Mouse (Mus musculus): Measurements from ENCODE around the gene Clpsl2. TPM values are rescaled to one million over a fixed set of nuclear protein-coding genes. Genes with fewer than 3 reads are reported as not detected.

Gene Clpsl2
- polyA plus RNA-seq, 1 experiment from 2014 or later: not detected

DNA sequence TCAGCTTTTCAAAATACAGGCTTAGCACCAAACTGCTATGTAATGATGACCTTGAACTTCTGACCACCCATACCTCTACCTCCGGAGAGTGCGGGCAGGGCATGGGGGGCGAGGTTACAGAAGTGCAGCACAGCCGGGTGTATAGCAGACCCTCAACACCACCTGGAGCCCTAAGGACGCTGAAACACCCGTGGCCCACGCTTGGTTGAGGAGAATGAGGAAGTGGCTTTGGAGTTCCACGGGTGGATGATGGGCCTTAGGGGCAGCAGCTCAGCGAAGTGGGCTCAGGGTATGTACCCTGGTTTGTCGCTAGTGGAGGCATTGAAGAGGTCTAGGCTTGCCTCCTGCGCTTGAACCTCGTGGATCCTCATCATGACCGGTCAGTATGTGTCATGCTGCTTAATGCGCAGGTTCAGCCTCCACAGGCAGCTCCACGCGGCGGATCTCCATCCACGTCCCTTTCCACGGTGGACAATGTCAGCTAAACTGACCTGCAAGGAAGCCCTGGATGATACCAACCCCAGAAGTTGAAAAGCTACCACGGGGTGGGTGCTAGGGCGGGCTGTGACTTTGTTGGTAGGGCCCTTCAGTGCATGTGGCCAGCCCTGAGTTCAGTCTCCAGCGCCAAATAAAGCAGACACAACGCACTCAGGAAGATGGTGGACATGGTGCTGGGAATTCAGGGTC, 25.1 kb upstream of the Clpsl2 start:
- DNase-seq (ENCODE audit: low spot score) (no peak), ATAC-seq (ENCODE audit: low read depth) (no peak)
- Histone ChIP-seq H3K36me3 (ENCODE audit: control insufficient read depth, insufficient read depth, low read length) (no peaks in the 10 kb centered on the region), H3K4me1 (ENCODE audit: control insufficient read depth, insufficient read depth, low read length) (peaks cover 15% of the 10 kb centered on the region), H3K4me2 (ENCODE audit: low read depth, low read length) (peak overlapping the region; percentile 96), H3K4me3 (ENCODE audit: low read depth, low read length) (peak overlapping the region; percentile 72; the same call in 1 of the 2 replicates), H3K27ac (replicated peaks; ENCODE audit: low read depth, low read length) (no peak overlapping the region), H3K27me3 (replicated peaks; ENCODE audit: control insufficient read depth, insufficient read depth, low read length) (no peaks in the 10 kb centered on the region), H3K9ac (ENCODE audit: low read depth, low read length) (no peak overlapping the region), H3K9me3 (ENCODE audit: control insufficient read depth, low read length) (no peaks in the 10 kb centered on the region)
- WGBS: 79% methylated on average over 23 of the region's 23 CpGs

DNA sequence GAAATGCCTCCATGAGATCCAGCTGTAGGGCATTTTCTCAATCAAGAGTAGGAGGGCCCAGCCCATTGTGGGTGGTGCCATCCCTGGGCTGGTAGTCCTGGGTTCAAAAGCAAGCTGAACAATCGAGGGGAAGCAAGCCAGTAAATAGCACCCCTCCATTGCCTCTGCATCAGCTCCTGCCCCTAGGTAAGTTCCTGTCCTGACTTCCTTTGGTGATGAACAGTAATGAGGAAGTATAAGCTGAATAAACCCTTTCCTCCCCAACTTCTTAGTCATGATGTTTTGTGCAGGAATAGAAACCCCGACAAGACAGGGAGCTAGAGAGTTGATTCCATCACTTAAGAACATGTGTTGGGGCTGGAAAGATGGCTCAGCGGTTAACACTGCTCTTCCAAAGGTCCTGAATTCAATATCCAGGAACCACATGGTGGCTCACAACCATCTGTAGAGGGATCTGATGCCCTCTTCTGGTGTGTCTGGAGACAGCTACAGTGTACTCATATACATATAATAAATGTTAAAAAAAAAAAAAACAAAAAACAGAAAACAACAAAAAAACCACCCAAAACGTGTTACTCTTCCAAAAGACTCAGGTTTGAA, 24.3 kb upstream of the Clpsl2 start:
- no peak overlapping the region for H3K9ac ChIP-seq (ENCODE audit: low read depth, low read length)
- H3K4me3 ChIP-seq (ENCODE audit: low read depth, low read length): no peak overlapping the region
- H3K4me1 ChIP-seq (ENCODE audit: control insufficient read depth, insufficient read depth, low read length): peaks cover 14% of the 10 kb centered on the region
- H3K27ac ChIP-seq (replicated peaks; ENCODE audit: low read depth, low read length): no peak overlapping the region
- H3K27me3 ChIP-seq (replicated peaks; ENCODE audit: control insufficient read depth, insufficient read depth, low read length): no peaks in the 10 kb centered on the region
- H3K9me3 ChIP-seq (ENCODE audit: control insufficient read depth, low read length): no peaks in the 10 kb centered on the region
- no peak overlapping the region for H3K4me2 ChIP-seq (ENCODE audit: low read depth, low read length)
- ATAC-seq (ENCODE audit: low read depth) (no peak), DNase-seq (ENCODE audit: low spot score) (no peak)
- WGBS: 66% methylated on average over 4 of the region's 4 CpGs
- H3K36me3 ChIP-seq (ENCODE audit: control insufficient read depth, insufficient read depth, low read length): no peaks in the 10 kb centered on the region

DNA sequence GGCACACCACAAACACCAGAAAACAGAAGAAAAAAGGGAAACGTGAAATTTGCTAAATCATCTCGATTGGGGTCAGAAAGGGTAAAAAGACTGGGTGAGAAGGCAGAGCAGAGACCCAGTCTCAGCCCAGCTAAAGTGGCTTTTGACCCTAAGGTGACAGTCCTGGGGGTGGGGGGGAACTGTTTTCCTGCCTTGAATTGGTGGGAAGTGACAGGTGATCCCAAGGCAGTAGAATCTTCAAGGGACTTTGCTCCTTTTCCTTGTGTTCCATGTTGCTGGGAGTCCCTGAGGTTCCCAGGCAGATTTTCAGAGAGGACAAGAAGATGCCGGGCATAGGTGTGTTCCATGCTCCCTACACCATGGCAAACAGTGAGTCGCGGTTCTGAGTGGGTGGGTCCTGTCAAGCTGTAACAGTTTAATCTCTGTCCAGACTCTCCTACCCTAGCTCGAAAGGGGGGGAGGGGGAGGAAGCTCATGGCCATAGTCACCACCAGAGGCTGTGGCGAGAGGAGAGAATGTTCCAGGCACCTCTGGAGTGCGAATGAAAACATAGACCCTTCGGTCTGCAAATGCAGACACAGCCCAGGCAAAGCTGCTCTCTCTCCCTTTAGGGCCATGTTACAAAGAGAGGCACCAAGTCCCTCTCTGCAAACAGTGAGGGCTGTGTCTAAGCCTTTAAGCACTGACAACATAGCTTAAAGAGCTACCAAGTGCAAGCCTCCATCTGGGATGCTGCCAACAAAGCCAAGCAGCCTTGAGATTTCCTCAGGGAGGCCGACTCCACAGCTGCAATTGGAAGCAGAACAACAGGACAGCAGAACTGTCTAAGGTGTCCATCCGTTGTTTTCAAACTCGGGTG, 21.8 kb upstream of the Clpsl2 start:
- H3K4me3 ChIP-seq (ENCODE audit: low read depth, low read length): 0 out of 2 replicates have a peak overlapping the region, but pooled peaks have one; percentile 2
- 31% methylated on average over 12 of the region's 12 CpGs for WGBS
- peak overlapping the region; percentile 36 for H3K4me2 ChIP-seq (ENCODE audit: low read depth, low read length)
- peak overlapping the region; percentile 48; the same call in 1 of the 2 replicates for H3K27ac ChIP-seq (replicated peaks; ENCODE audit: low read depth, low read length)
- 0 out of 2 replicates have a peak overlapping the region, but pooled peaks have one; percentile 25 for H3K9ac ChIP-seq (ENCODE audit: low read depth, low read length)
- no peaks in the 10 kb centered on the region for H3K36me3 ChIP-seq (ENCODE audit: control insufficient read depth, insufficient read depth, low read length)
- peak; percentile 85 for DNase-seq (ENCODE audit: low spot score)
- no peaks in the 10 kb centered on the region for H3K27me3 ChIP-seq (replicated peaks; ENCODE audit: control insufficient read depth, insufficient read depth, low read length)
- no peak for ATAC-seq (ENCODE audit: low read depth)
- no peaks in the 10 kb centered on the region for H3K9me3 ChIP-seq (ENCODE audit: control insufficient read depth, low read length)
- peaks cover 9% of the 10 kb centered on the region for H3K4me1 ChIP-seq (ENCODE audit: control insufficient read depth, insufficient read depth, low read length)

DNA sequence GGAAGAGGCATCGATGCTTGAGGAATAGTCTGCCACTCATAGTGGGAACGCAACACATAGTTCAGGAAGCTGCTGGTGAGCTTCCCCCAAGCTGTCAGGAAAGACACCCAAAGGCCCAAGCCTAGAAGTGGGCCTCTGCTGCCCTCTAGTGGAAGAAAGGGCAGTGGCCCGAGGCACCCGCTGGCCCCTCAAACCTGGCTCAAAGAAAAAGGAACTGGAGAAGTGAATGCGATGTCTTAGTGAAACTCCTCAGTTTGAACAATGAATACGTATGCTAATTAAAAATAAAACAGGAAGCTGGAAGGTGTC, 21.2 kb upstream of the Clpsl2 start:
- peak; percentile 74 for ATAC-seq (ENCODE audit: low read depth)
- Histone ChIP-seq H3K9ac (ENCODE audit: low read depth, low read length) (no peak overlapping the region), H3K4me2 (ENCODE audit: low read depth, low read length) (peak overlapping the region; percentile 36)

DNA sequence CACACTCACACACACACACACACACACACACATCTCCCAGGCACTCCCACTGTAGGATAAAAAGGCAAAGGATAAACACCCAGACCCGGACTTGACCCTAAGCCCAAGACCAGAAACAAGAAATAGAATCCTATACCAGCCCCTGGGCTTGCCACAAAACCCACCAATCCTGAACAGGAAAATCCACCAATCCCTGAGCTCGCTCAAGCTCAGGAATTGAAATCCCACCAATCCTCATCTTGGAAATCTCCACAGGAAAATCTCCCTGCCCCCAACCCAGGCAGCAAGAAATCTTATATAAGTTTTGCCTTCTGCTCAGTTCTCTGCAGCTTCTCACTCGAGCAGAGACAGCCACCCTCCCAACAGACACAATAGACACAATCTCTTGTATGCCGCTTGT, 20.1 kb upstream of the Clpsl2 start:
- no peak overlapping the region for H3K4me3 ChIP-seq (ENCODE audit: low read depth, low read length)
- H3K27ac ChIP-seq (replicated peaks; ENCODE audit: low read depth, low read length): no peak overlapping the region
- DNase-seq (ENCODE audit: low spot score) (no peak), ATAC-seq (ENCODE audit: low read depth) (no peak)
- no peak overlapping the region for H3K4me2 ChIP-seq (ENCODE audit: low read depth, low read length)
- WGBS: 57% methylated on average over 4 of the region's 4 CpGs
- no peaks in the 10 kb centered on the region for H3K9me3 ChIP-seq (ENCODE audit: control insufficient read depth, low read length)
- H3K36me3 ChIP-seq (ENCODE audit: control insufficient read depth, insufficient read depth, low read length): no peaks in the 10 kb centered on the region
- H3K27me3 ChIP-seq (replicated peaks; ENCODE audit: control insufficient read depth, insufficient read depth, low read length): no peaks in the 10 kb centered on the region
- H3K4me1 ChIP-seq (ENCODE audit: control insufficient read depth, insufficient read depth, low read length): peaks cover 8% of the 10 kb centered on the region
- H3K9ac ChIP-seq (ENCODE audit: low read depth, low read length): no peak overlapping the region

More for the DNA sequence above, 21.2 kb upstream of the Clpsl2 start:
- Histone ChIP-seq H3K36me3 (ENCODE audit: control insufficient read depth, insufficient read depth, low read length) (no peaks in the 10 kb centered on the region), H3K4me1 (ENCODE audit: control insufficient read depth, insufficient read depth, low read length) (peaks cover 8% of the 10 kb centered on the region), H3K4me3 (ENCODE audit: low read depth, low read length) (0 out of 2 replicates have a peak overlapping the region, but pooled peaks have one; percentile 2), H3K27ac (replicated peaks; ENCODE audit: low read depth, low read length) (no peak overlapping the region), H3K27me3 (replicated peaks; ENCODE audit: control insufficient read depth, insufficient read depth, low read length) (no peaks in the 10 kb centered on the region), H3K9me3 (ENCODE audit: control insufficient read depth, low read length) (no peaks in the 10 kb centered on the region)
- DNase-seq (ENCODE audit: low spot score): peak; percentile 86
- WGBS: 4% methylated on average over 6 of the region's 6 CpGs

DNA sequence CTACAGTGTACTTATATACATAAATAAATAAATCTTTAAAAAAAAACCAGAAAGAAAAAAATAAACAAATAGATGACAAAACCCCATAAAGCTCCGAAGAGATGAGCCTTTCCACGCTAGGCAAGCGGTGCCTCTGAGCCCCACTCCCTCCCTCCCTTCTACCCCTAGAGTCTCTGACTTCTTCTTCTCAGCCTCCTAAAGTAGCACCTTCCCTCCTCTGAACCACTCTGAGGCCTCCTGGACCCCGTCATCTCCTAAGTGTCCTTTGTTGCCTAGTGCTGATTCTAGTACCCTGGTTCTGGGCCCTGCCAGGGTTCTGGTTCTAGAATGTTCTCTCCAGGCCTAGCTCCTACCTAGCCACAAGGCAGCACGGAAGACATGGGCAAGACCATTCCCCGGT, 18.7 kb upstream of the Clpsl2 start, which contains the start of gene Armc12:
Gene Armc12, plus strand, starts transcription at position 301 of the 400 bp plus-strand sequence.
- ATAC-seq (ENCODE audit: low read depth) (no peak), DNase-seq (ENCODE audit: low spot score) (no peak)
- H3K36me3 ChIP-seq (ENCODE audit: control insufficient read depth, insufficient read depth, low read length): no peaks in the 10 kb centered on the region
- H3K9me3 ChIP-seq (ENCODE audit: control insufficient read depth, low read length): no peaks in the 10 kb centered on the region
- no peak within 1 kb of the TSS for H3K9ac ChIP-seq (ENCODE audit: low read depth, low read length)
- H3K27ac ChIP-seq (replicated peaks; ENCODE audit: low read depth, low read length): no peak within 1 kb of the TSS
- H3K4me1 ChIP-seq (ENCODE audit: control insufficient read depth, insufficient read depth, low read length): peaks cover 8% of the 10 kb centered on the region
- 85% methylated on average over 6 of the region's 6 CpGs for WGBS
- H3K4me2 ChIP-seq (ENCODE audit: low read depth, low read length): no peak within 1 kb of the TSS
- H3K27me3 ChIP-seq (replicated peaks; ENCODE audit: control insufficient read depth, insufficient read depth, low read length): no peaks in the 10 kb centered on the region
- H3K4me3 ChIP-seq (ENCODE audit: low read depth, low read length): no peak within 1 kb of the TSS

DNA sequence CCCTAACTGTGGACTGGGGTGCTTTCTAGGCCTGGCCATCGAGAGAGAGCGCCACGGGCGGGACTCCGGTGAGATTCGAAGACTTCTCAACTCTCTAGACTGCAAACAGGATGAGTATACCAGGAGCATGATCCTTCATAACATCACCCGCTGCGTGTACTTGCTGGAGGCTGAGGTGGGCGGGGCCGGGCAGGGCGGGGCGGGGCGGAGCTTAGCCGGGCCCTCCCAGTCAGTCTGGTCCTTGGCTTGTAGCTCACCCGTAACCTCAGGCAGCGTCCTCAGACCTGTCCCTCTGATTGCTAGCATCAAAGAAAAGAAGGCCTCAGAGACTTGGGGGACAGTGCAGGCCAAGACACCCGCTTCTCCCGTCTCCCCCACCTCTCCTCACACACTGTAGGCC, 17.3 kb upstream of the Clpsl2 start:
- no peaks in the 10 kb centered on the region for H3K27me3 ChIP-seq (replicated peaks; ENCODE audit: control insufficient read depth, insufficient read depth, low read length)
- no peaks in the 10 kb centered on the region for H3K9me3 ChIP-seq (ENCODE audit: control insufficient read depth, low read length)
- H3K36me3 ChIP-seq (ENCODE audit: control insufficient read depth, insufficient read depth, low read length): no peaks in the 10 kb centered on the region
- no peak overlapping the region for H3K27ac ChIP-seq (replicated peaks; ENCODE audit: low read depth, low read length)
- H3K4me1 ChIP-seq (ENCODE audit: control insufficient read depth, insufficient read depth, low read length): peaks cover 8% of the 10 kb centered on the region
- ATAC-seq (ENCODE audit: low read depth) (no peak), DNase-seq (ENCODE audit: low spot score) (no peak)
- H3K4me3 ChIP-seq (ENCODE audit: low read depth, low read length): peak overlapping the region; percentile 5; the same call in 1 of the 2 replicates
- H3K9ac ChIP-seq (ENCODE audit: low read depth, low read length): no peak overlapping the region
- peak overlapping the region; percentile 18; the same call in 1 of the 2 replicates for H3K4me2 ChIP-seq (ENCODE audit: low read depth, low read length)
- 18% methylated on average over 18 of the region's 18 CpGs for WGBS

DNA sequence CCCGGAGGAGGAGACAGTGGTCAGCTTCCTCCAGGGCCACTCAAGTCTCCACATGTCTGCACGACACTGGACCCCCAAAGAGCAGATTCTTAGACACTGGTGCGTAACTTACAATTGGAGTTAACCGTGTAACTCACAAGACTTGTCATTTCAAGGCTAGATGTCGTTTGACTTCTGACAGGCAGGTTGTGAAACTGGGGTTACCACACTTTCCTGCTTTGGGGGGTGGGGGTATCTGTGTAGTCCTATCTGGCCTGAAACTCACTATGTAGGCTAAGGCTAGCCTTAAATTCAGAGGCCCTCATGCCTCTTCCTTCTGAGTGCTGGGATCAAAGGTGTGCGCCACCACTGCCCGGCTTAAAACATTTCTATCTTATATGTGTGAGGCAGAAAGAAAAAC, 16.7 kb upstream of the Clpsl2 start:
- Histone ChIP-seq H3K27ac (replicated peaks; ENCODE audit: low read depth, low read length) (no peak overlapping the region), H3K36me3 (ENCODE audit: control insufficient read depth, insufficient read depth, low read length) (no peaks in the 10 kb centered on the region), H3K4me3 (ENCODE audit: low read depth, low read length) (no peak overlapping the region), H3K4me1 (ENCODE audit: control insufficient read depth, insufficient read depth, low read length) (peaks cover 4% of the 10 kb centered on the region), H3K27me3 (replicated peaks; ENCODE audit: control insufficient read depth, insufficient read depth, low read length) (no peaks in the 10 kb centered on the region), H3K9me3 (ENCODE audit: control insufficient read depth, low read length) (no peaks in the 10 kb centered on the region), H3K9ac (ENCODE audit: low read depth, low read length) (no peak overlapping the region), H3K4me2 (ENCODE audit: low read depth, low read length) (no peak overlapping the region)
- DNase-seq (ENCODE audit: low spot score) (no peak), ATAC-seq (ENCODE audit: low read depth) (no peak)
- 83% methylated on average over 7 of the region's 7 CpGs for WGBS
